Mouse (Mus musculus) brain, embryonic 14.5 days (tissue): ENCODE measurements around the gene Cgnl1.

Experiments
- CTCF ChIP-seq: fragments of 200-500 bp; IDR thresholded peaks from 2 replicates; pipeline ENCODE4 v1.5.1; 2012; ENCODE audit warnings: inconsistent platforms, mild to moderate bottlenecking, moderate library complexity, borderline replicate concordance; ENCODE audit not compliant: insufficient read depth, insufficient read length; ENCODE audit errors: extremely low read depth
- POLR2A ChIP-seq: fragments of 200-500 bp; IDR thresholded peaks from 2 replicates; pipeline ENCODE4 v1.6.1; 2012; ENCODE audit warnings: mild to moderate bottlenecking, inconsistent platforms, borderline replicate concordance; ENCODE audit not compliant: poor library complexity, insufficient read depth, insufficient read length, severe bottlenecking; ENCODE audit errors: extremely low read depth

DNA sequence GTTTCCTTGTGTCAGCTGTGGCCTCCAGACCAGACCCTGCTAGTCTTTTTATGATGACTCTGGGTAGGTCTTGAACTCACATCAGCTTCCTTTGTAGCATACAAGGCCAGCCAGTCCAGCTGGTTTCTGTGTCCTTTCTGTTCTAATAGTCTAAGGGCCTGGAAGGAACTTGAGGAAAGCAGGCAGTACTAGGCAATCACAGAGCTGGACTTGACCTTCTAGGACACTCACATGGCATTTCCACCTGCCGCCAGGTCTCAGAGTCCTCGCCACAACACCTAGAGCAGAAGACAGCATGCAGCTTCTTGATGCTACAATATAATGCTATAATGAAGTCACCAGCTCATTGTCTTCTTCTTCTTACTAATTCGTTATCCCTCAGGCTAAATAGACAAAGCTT, 106.5 kb downstream of the Cgnl1 start:
- TF ChIP-seq CTCF (no peak), POLR2A (no peak)
